Mouse (Mus musculus) right cerebral cortex, adult 2 months (tissue): ENCODE data around the gene Vsx1.

Experiments used
- DNase-seq, 2 experiments: peaks; one replicate each; pipeline ENCODE4 v3.0.0; 2021 to 2022; ENCODE audit warnings: low spot score in 2 of 2

Gene Vsx1

DNA sequence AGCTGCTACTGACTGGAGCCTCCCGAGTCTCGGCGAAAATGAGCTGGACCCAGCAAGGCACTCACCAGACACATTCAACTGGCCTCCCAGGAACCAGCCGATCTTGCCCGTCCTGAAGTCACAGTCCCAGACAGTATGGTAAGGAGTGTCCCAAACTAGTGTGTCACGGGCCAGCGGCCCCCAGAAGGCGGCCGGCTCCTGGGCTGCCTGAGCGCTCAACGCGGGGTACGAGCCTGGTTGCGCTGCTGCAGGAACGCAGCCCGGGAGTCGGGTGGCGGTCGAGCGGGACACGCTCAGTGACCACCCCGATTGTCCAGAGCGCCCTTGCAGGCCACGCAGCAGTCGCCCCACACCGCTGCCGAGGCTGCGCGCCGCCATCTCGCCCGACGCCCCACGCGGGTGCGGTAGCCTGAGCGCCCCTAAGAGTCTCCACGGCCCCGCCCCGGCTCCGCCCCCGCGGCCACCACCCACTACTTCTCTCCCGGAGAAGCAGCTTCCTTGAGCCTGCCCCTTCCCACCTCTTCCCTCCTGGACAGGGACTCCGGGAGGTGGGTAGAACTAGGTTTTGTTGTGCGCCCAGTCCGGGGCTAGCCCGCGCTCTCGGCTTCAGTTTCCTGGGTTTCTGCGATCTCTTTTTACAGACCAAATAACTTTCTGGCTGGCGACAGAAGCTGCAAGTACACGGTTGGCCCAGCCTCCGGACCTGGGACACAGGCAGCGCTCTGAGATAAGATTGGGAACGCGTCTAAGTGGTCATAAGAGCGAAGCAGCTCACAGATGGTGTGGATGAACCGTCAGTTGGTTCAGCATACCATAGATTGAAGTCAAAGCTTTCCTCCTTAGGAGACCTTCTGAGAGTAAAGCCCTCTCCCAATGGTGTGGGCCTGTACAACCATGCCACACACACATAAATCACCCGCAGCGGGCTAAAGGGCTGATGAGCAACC, 21.1 kb downstream of the Vsx1 start, which contains the start of gene Acss1:
Acss1 (minus strand) TSS at position 681 of the 947 bp plus-strand sequence.
- peak; percentile 59 to 71 for DNase-seq

GRCm38 (mm10) chr2:150667065-150667819, 21.9 kb downstream of the Vsx1 start:
- no peak for DNase-seq

DNA sequence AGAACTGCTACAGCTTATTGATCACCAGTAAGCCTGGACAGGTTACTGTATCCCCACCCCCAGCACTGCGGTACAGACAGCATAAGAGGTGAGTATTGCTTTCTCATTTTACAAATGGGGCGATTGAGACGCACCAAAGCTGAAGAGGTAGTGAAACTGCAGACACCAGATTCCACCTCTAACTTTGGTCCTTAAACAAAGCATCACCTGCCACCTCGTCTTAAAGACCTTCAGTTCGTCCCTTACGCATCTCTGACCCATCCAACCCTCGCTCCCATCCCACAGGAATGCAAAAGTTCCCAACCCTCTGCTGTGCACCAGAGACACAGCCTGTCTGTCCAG, 22.5 kb downstream of the Vsx1 start:
- DNase-seq, result no peak

- DNase-seq, result no peak
Measured at GRCm38 (mm10) chr2:150665534-150666451, 23.4 kb downstream of the Vsx1 start.

GRCm38 (mm10) chr2:150665006-150665405, 24.2 kb downstream of the Vsx1 start:
- DNase-seq, result no peak

- DNase-seq, result no peak
Measured at GRCm38 (mm10) chr2:150664152-150664920, 24.8 kb downstream of the Vsx1 start.

DNA sequence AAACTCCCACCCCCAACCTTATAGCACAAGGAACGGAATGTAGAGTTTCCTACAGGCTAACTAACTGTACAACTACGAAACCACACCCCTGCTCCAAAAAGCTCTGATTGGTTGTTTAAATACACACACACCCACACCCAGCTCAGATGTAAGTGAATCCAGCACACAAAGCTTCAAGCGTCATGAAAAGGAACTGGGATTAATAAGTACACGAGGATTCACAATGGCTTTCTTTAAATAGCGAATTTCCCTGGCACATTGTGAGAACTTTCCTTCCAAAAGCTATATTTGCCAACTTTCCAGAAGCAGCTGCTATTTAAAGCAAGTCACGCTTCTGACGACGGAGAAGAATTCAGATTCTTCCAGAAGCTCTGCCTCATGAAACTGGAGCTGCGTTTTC, 25.9 kb downstream of the Vsx1 start:
- DNase-seq, result peak in 1 of 2 experiments; percentile 21

GRCm38 (mm10) chr2:150662007-150662406, 27.2 kb downstream of the Vsx1 start:
- DNase-seq, result no peak

DNA sequence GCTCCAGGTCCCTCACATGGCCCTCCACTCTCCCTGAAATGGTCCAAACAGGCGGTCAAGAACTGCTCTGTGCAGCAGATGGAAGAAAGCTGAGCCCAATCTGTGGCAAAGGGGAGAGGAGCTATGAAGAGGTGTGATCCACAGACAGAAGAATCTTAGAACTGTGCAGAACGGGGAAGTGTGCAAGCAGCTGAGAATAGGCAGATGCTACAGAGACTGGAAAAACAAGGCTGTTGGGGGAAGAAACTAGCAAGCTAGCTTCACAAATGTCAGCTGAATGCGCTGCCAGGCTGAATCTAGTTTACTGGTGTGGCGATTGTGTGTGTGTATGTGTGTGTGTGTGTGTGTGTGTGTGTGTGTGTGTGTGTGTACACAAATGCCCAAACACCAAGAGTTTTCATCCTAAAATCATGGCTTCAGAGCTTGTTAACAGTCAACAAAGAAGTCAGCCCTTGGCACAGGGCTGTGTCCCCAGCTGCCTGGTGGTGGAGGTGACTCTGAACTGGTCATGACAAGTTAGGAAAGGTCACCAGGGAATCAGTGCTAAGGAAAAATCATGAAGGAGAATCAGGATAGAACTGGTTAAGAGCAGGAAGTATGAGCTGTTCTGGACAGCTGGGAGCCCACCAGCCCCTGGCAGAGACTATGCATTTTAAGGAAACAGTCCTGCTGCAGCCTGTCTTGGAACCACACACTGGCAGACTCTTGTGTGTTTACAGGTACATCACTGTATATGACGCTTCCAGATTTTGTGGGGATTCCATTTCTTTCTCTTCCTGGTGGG, 28.3 kb downstream of the Vsx1 start:
- DNase-seq, result no peak

DNA sequence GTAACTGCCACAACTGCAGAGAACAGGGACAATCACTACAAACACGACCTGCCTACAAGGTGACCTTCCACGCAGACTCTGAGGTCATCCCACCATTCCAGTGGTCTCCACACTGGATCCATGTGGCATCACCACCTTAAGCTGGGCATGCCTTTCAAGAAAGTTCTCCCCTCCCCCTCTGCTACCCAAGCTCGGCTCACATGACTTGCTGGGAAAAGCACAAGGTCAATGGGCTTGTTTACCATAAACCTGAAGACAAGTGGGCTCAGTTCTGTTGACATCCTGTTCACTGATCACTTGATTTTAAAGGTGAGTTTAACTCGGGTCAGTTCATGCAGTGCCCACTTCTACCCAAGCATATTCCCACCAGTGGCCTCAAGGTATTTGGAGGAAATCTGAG, 29.1 kb downstream of the Vsx1 start:
- no peak for DNase-seq

- no peak for DNase-seq
Measured at GRCm38 (mm10) chr2:150656975-150657768, 32.0 kb downstream of the Vsx1 start.

DNA sequence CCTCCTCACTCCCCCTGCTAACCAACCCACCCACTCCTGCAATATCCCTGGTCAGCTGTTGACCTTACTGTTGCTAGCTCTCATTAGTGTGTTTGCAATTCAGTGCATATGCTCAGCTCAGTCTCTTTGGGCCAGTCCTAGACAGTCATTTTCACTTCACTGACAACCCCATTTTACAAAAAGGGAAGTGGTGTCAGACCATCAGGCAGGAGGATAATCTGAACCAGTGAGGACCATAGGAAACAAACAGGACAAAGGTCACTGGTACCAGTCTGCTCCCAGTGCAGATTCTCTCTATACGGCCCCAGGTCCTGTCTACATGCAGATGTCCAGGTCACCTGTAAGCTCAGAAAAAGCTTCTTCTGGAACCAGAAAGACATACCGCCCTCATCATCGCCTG, 33.0 kb downstream of the Vsx1 start:
- no peak for DNase-seq

DNA sequence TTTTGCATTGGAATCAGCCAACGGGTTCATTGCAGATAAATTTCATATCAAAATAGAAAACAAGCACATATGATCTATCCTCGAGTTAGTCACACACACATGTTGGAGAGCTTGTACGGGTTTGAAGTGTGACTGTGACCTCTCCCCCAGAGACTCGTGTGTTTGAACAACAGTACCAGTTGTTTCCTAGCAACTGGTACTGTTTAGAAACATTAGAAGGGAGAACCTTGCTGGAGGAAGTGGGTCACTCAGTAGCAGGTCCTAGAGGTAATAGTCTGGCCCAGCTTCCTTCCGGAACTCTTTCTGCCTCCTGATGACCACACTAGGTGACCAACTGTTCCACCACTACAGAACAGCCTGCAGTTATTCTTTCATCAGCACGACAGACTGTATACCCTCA, 33.9 kb downstream of the Vsx1 start:
- DNase-seq, result no peak

DNA sequence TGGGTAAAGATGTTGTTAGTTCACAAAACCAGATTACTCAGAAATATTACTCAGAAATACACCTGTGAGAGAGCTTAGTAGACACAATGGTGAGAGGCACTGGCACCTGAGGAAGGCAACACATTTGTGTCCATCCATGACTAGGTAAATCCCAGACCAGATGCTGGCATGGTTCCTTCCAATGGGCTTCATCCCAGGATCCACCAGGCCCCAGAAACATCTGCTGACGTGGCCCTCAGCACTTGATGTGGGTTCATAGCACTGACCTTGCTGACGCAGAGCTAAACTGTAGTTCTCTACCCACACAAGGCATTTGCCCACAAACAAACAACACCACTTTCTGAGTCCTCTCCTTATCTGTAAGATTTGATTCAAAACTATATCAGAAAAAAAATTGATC, 34.3 kb downstream of the Vsx1 start:
- no peak for DNase-seq

- no peak for DNase-seq
Measured at GRCm38 (mm10) chr2:150651366-150651765, 37.8 kb downstream of the Vsx1 start.

DNA sequence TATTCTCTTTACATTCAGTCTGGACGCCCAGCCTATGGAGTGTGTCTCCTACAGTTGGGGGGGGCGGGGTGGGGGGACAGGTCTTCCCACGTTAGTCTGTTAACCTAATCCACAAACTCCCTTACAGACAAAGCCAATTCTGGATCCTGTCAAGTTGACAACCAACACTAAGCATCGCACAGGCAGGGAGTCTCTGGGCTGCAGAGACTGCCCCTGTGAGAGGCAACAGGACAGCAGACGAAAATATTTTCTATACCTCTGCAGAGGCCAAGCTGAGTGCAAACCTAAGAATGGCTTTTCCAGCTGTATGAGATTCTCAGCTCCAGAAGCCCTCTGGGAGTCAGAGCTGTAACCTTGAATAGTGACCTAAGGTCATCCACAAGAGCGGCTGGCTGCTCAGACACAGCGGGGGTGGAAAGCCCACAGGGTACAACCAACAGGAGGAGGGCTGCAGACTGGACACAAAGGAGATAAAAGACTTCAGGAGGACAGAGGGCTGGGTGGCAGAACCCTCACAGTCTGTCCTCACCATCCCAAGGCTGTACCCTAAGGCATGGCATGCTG, 38.6 kb downstream of the Vsx1 start:
- no peak for DNase-seq

DNA sequence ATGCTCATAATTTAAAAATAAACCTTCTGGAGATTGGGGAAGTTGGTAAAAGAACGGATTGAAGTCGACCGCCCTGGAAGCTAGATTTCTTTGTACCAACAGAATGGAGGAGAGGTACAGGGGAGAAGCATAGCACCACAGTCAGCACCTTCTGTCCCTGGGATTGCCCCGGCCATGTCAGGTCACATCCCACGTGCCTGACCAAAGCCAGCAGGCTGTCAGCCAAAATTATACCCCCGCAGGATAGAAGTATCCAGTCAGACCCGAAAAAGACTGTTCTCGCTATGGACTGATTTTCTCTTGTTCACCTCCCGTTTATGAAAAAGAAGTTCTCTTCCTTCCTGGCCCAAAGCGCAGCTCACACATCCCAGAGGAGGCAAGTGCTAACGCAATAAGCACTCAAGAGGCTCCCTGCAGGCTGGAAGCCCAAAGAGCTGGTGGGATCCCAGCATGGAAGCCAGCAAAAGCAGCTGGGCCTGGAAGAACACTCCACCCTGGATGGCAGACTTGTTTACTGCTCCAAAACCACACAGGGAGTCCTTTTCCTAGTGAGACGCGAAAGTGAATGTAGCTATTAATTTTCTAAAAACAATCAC, 40.8 kb downstream of the Vsx1 start:
- no peak for DNase-seq

GRCm38 (mm10) chr2:150647681-150648299, 41.4 kb downstream of the Vsx1 start:
- DNase-seq, result no peak
